Mouse (Mus musculus) thymus, postnatal 25 days (tissue): ENCODE data around the gene Atf6.

Experiments used
- DNase-seq: peaks from one replicate; pipeline ENCODE4 v3.0.0; 2022

Gene Atf6

GRCm38 (mm10) chr1:170655280-170655917 is 212.2 kb downstream of the Atf6 start:
- no peak for DNase-seq
